Mouse (Mus musculus): ENCODE measurements around the gene Asb4. TPM values are rescaled to one million over a fixed set of nuclear protein-coding genes. Genes with fewer than 3 reads are reported as not detected.
A peak's percentile ranks its signal among the peaks of the same experiment; 100 is the strongest.

Asb4 gene
- polyA plus RNA-seq, 1 experiment from 2014 or later = 6.7 TPM

- no peaks in the 10 kb centered on the region for H3K9me3 ChIP-seq (ENCODE audit: control insufficient read depth, low read length)
- H3K9ac ChIP-seq (replicated peaks; ENCODE audit: low read depth, low read length) = no peak overlapping the region
- no peak for ATAC-seq (ENCODE audit: low read depth)
- WGBS = 91% methylated on average over 5 of the region's 5 CpGs
- no peak overlapping the region for H3K4me3 ChIP-seq (ENCODE audit: low read depth, low read length)
- H3K4me1 ChIP-seq (ENCODE audit: control insufficient read depth, insufficient read depth, low read length) = no peaks in the 10 kb centered on the region
- no peak overlapping the region for H3K27ac ChIP-seq (ENCODE audit: low read depth, low read length)
- no peak overlapping the region for H3K4me2 ChIP-seq (ENCODE audit: low read depth, low read length)
- H3K27me3 ChIP-seq (ENCODE audit: control insufficient read depth, insufficient read depth, low read length) = no peaks in the 10 kb centered on the region
- no peaks in the 10 kb centered on the region for H3K36me3 ChIP-seq (ENCODE audit: control insufficient read depth, insufficient read depth, low read length)
These were observed 17.3 kb upstream of the Asb4 start for GRCm38 (mm10) chr6:5365845-5366244.

GRCm38 (mm10) chr6:5376884-5377283, 6.3 kb upstream of the Asb4 start:
- Histone ChIP-seq H3K4me2 (ENCODE audit: low read depth, low read length) (no peak overlapping the region), H3K4me3 (ENCODE audit: low read depth, low read length) (no peak overlapping the region), H3K36me3 (ENCODE audit: control insufficient read depth, insufficient read depth, low read length) (no peaks in the 10 kb centered on the region), H3K9me3 (ENCODE audit: control insufficient read depth, low read length) (no peaks in the 10 kb centered on the region), H3K27me3 (ENCODE audit: control insufficient read depth, insufficient read depth, low read length) (no peaks in the 10 kb centered on the region), H3K4me1 (ENCODE audit: control insufficient read depth, insufficient read depth, low read length) (peaks cover 27% of the 10 kb centered on the region), H3K9ac (replicated peaks; ENCODE audit: low read depth, low read length) (no peak overlapping the region), H3K27ac (ENCODE audit: low read depth, low read length) (no peak overlapping the region)
- ATAC-seq (ENCODE audit: low read depth) = no peak
- 65% methylated on average over 4 of the region's 4 CpGs for WGBS

DNA sequence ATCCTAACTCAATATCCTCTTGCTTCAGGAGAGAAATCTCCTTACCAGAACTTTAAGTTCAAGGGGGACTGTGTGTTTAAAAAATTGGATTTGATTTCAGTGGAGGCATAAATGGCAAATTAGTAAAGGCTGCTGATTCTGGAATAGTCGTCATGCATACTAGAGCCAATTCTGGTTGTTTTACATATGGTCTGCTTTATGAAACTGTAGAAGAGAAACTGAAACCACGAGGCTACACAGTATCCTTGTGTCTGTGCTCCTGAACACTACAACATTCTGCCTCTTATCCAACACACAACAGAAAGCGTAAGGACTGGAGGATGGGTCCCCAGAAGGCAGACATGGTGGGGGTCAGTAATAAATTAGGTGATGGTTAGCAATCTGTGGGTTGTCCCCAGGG, 4.1 kb upstream of the Asb4 start:
- Histone ChIP-seq H3K4me2 (ENCODE audit: low read depth, low read length) (peak overlapping the region; percentile 40; the same call in 1 of the 2 replicates), H3K9ac (replicated peaks; ENCODE audit: low read depth, low read length) (no peak overlapping the region), H3K9me3 (ENCODE audit: control insufficient read depth, low read length) (no peaks in the 10 kb centered on the region), H3K4me1 (ENCODE audit: control insufficient read depth, insufficient read depth, low read length) (peaks cover 38% of the 10 kb centered on the region), H3K4me3 (ENCODE audit: low read depth, low read length) (no peak overlapping the region), H3K27ac (ENCODE audit: low read depth, low read length) (peak overlapping the region; percentile 72; the same call in 1 of the 2 replicates), H3K27me3 (ENCODE audit: control insufficient read depth, insufficient read depth, low read length) (no peaks in the 10 kb centered on the region), H3K36me3 (ENCODE audit: control insufficient read depth, insufficient read depth, low read length) (no peaks in the 10 kb centered on the region)
- ATAC-seq (ENCODE audit: low read depth) = no peak; the same call in 1 of the 2 replicates
- WGBS = 66% methylated on average over 3 of the region's 3 CpGs

DNA sequence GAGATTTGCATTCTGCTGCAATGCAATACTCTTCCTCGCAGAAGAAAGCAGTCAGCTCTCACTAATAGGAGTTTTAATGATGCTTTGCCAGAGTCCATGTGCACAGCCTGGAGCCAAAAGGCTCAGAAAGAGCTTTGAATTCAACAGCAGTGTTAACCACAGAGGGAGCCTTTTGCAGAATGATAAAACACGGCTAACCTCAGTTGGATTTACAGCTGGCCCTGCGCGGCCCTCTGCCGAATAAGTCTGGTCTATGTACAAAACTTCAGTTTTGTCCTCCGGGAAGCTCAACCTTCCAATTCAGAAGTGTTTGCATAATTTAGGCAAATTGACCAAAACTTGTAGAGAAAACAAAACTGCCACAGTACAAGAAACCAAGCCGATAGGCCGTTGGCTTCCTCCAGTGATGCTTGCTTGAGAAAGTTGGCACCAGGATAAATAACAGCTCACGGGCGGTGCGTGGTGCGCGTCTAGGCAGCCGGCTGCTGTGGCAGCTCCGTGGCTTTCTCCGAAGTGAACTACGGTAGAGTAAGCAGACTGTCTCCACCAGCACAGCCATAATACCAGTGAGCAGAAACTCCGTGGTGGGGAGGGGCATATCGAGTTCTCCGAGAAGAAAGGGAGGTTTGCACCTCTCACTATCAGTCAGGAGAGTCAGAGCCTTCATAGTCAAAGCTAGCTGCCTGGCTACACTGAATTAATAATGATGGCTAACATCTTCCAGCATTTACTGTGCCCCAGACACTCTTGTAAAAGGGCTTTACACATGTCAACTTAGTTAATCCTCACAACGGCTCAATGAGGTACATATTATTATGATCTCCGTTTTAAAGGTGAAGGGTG, 3.2 kb upstream of the Asb4 start:
- H3K27ac ChIP-seq (ENCODE audit: low read depth, low read length) = peak overlapping the region; percentile 72
- H3K9me3 ChIP-seq (ENCODE audit: control insufficient read depth, low read length) = no peaks in the 10 kb centered on the region
- H3K4me3 ChIP-seq (ENCODE audit: low read depth, low read length) = no peak overlapping the region
- H3K4me1 ChIP-seq (ENCODE audit: control insufficient read depth, insufficient read depth, low read length) = peaks cover 38% of the 10 kb centered on the region
- no peaks in the 10 kb centered on the region for H3K36me3 ChIP-seq (ENCODE audit: control insufficient read depth, insufficient read depth, low read length)
- H3K27me3 ChIP-seq (ENCODE audit: control insufficient read depth, insufficient read depth, low read length) = no peaks in the 10 kb centered on the region
- no peak overlapping the region; the same call in 1 of the 2 replicates for H3K9ac ChIP-seq (replicated peaks; ENCODE audit: low read depth, low read length)
- peak; percentile 54 for ATAC-seq (ENCODE audit: low read depth)
- peak overlapping the region; percentile 40 for H3K4me2 ChIP-seq (ENCODE audit: low read depth, low read length)
- WGBS = 8% methylated on average over 22 of the region's 22 CpGs

DNA sequence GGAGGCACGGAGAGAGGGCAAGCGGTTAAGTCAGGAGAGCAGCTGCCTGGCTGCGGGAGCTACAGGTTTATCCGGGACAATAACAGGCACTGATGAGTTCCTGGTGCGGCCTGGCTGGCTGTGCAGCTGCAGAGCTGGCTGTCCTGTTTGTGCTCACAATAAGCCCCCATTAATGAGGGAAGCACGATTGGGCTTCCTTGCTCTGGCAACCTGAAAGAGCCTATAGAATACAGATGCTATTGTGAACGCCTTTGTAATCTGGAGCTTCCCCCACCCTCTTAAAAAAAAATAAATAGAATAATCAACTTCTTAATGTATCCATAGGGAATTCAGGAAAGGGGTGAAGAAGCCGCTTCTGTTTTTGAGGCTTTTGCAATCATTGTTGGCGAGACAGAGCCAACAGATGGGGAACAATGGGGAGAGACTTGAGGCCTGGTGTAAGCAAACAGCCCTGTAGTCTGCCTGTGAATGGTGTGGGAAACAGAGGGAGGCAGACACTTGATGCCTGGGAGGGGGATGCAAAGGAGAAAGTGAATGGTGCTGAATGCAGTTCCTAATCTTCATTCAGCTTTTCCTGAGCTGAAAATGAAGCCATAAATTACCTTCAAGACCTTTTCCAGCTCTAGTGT, 2.4 kb upstream of the Asb4 start:
- no peak overlapping the region; the same call in 1 of the 2 replicates for H3K9ac ChIP-seq (replicated peaks; ENCODE audit: low read depth, low read length)
- peaks cover 38% of the 10 kb centered on the region for H3K4me1 ChIP-seq (ENCODE audit: control insufficient read depth, insufficient read depth, low read length)
- 5% methylated on average over 9 of the region's 9 CpGs for WGBS
- no peaks in the 10 kb centered on the region for H3K9me3 ChIP-seq (ENCODE audit: control insufficient read depth, low read length)
- no peak overlapping the region for H3K4me3 ChIP-seq (ENCODE audit: low read depth, low read length)
- H3K27me3 ChIP-seq (ENCODE audit: control insufficient read depth, insufficient read depth, low read length) = no peaks in the 10 kb centered on the region
- peak; percentile 64; the same call in 1 of the 2 replicates for ATAC-seq (ENCODE audit: low read depth)
- H3K36me3 ChIP-seq (ENCODE audit: control insufficient read depth, insufficient read depth, low read length) = no peaks in the 10 kb centered on the region
- H3K4me2 ChIP-seq (ENCODE audit: low read depth, low read length) = peak overlapping the region; percentile 40; the same call in 1 of the 2 replicates
- peak overlapping the region; percentile 72; the same call in 1 of the 2 replicates for H3K27ac ChIP-seq (ENCODE audit: low read depth, low read length)

DNA sequence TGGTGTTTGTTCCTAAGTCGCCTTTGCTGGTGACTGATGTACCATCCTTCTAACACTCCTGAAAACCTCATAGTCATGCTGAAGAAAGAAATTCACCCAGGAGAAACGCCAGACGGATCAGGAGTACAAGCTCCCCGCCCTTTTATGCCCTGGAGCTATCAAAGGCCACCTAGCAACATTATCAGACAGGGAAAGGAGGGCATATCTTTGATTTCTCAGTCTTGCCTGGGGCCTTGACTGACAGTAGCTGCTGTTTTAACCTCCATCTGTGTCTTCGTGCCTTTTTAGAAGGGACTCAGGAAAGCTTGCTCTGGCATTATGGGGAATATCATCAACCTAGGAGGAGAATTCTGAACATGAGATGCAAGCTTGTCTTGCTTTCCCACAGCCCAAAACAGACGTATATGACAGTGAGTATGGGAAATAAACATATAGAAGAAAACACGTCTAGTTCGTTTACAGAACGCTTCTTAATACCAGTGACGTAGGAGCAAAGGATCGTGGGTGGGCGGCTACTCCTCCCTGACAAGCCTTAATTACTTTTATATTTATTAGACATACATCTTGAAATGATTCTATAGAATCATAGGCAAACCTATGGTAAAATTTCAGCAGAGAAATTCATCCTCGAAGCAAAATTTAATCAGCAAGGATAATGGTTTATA, 1.1 kb upstream of the Asb4 start:
- Histone ChIP-seq H3K4me3 (ENCODE audit: low read depth, low read length) (no peak overlapping the region), H3K9me3 (ENCODE audit: control insufficient read depth, low read length) (no peaks in the 10 kb centered on the region), H3K27ac (ENCODE audit: low read depth, low read length) (peak overlapping the region; percentile 24; the same call in 1 of the 2 replicates), H3K36me3 (ENCODE audit: control insufficient read depth, insufficient read depth, low read length) (no peaks in the 10 kb centered on the region), H3K4me2 (ENCODE audit: low read depth, low read length) (no peak overlapping the region), H3K27me3 (ENCODE audit: control insufficient read depth, insufficient read depth, low read length) (no peaks in the 10 kb centered on the region), H3K9ac (replicated peaks; ENCODE audit: low read depth, low read length) (no peak overlapping the region), H3K4me1 (ENCODE audit: control insufficient read depth, insufficient read depth, low read length) (peaks cover 38% of the 10 kb centered on the region)
- no peak for ATAC-seq (ENCODE audit: low read depth)
- 31% methylated on average over 13 of the region's 13 CpGs for WGBS

GRCm38 (mm10) chr6:5382583-5383215, 487 bp upstream of the Asb4 start:
- peak; percentile 59 for ATAC-seq (ENCODE audit: low read depth)
- Histone ChIP-seq H3K9me3 (ENCODE audit: control insufficient read depth, low read length) (no peaks in the 10 kb centered on the region), H3K36me3 (ENCODE audit: control insufficient read depth, insufficient read depth, low read length) (no peaks in the 10 kb centered on the region), H3K4me1 (ENCODE audit: control insufficient read depth, insufficient read depth, low read length) (peaks cover 38% of the 10 kb centered on the region), H3K4me3 (ENCODE audit: low read depth, low read length) (peak overlapping the region; percentile 20; the same call in 1 of the 2 replicates), H3K27me3 (ENCODE audit: control insufficient read depth, insufficient read depth, low read length) (no peaks in the 10 kb centered on the region), H3K27ac (ENCODE audit: low read depth, low read length) (peak overlapping the region; percentile 49), H3K9ac (replicated peaks; ENCODE audit: low read depth, low read length) (peak overlapping the region; percentile 43; the same call in 1 of the 2 replicates), H3K4me2 (ENCODE audit: low read depth, low read length) (peak overlapping the region; percentile 51)
- WGBS = under 1% methylated on average over 16 of the region's 16 CpGs

- peak overlapping the region; percentile 49 for H3K27ac ChIP-seq (ENCODE audit: low read depth, low read length)
- no peaks in the 10 kb centered on the region for H3K27me3 ChIP-seq (ENCODE audit: control insufficient read depth, insufficient read depth, low read length)
- no peaks in the 10 kb centered on the region for H3K36me3 ChIP-seq (ENCODE audit: control insufficient read depth, insufficient read depth, low read length)
- 0 out of 2 replicates have a peak overlapping the region, but pooled peaks have one; percentile 32 for H3K9ac ChIP-seq (replicated peaks; ENCODE audit: low read depth, low read length)
- H3K4me3 ChIP-seq (ENCODE audit: low read depth, low read length) = peak overlapping the region; percentile 20
- H3K9me3 ChIP-seq (ENCODE audit: control insufficient read depth, low read length) = no peaks in the 10 kb centered on the region
- WGBS = under 1% methylated on average over 11 of the region's 11 CpGs
- peak overlapping the region; percentile 51 for H3K4me2 ChIP-seq (ENCODE audit: low read depth, low read length)
- H3K4me1 ChIP-seq (ENCODE audit: control insufficient read depth, insufficient read depth, low read length) = peaks cover 36% of the 10 kb centered on the region
- no peak for ATAC-seq (ENCODE audit: low read depth)
These were observed 948 bp downstream of the Asb4 start for GRCm38 (mm10) chr6:5384178-5384490.
